Mouse (Mus musculus) lung, adult 2 months (tissue): ENCODE results near the gene Sf3a1.

ENCODE experiments used
- CTCF ChIP-seq: fragments of 200-500 bp; IDR thresholded peaks from 2 replicates; pipeline ENCODE4 v1.5.1; 2011; ENCODE audit warnings: mild to moderate bottlenecking, low read length, control low read depth; ENCODE audit not compliant: insufficient read depth
- POLR2A ChIP-seq: fragments of 200-500 bp; IDR thresholded peaks from 2 replicates; pipeline ENCODE4 v1.6.1; 2011; ENCODE audit warnings: low read depth, mild to moderate bottlenecking, control low read depth, low read length, borderline replicate concordance; ENCODE audit errors: extremely low read depth

DNA sequence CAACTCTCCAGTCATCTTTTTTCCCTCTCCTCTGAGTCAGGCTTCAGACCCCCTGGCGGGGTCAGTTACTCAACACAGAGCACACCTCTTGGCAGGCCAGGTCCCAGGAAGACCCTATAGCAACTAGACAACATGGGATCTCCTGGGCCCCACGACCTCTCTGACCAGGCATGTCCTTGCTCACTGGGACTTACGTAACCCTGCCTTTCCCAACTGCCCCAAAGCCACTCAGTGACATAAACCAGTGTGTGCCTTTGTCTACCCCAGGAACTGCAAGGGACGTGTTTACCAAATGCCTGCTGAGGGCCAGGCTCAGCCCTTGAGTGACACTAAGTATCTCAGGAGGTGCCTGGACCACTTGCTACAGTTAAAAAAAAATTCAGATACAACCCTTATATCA is 69.7 kb downstream of the Sf3a1 start:
- TF ChIP-seq POLR2A (no peak), CTCF (no peak)
